Mouse (Mus musculus) embryo, embryonic 10.5 days (tissue): ENCODE data around the gene Tbck.

Source experiments
- DNase-seq: peaks from one replicate; pipeline ENCODE4 v3.0.0-alpha.2; 2015; ENCODE audit warnings: low spot score

Gene Tbck

DNA sequence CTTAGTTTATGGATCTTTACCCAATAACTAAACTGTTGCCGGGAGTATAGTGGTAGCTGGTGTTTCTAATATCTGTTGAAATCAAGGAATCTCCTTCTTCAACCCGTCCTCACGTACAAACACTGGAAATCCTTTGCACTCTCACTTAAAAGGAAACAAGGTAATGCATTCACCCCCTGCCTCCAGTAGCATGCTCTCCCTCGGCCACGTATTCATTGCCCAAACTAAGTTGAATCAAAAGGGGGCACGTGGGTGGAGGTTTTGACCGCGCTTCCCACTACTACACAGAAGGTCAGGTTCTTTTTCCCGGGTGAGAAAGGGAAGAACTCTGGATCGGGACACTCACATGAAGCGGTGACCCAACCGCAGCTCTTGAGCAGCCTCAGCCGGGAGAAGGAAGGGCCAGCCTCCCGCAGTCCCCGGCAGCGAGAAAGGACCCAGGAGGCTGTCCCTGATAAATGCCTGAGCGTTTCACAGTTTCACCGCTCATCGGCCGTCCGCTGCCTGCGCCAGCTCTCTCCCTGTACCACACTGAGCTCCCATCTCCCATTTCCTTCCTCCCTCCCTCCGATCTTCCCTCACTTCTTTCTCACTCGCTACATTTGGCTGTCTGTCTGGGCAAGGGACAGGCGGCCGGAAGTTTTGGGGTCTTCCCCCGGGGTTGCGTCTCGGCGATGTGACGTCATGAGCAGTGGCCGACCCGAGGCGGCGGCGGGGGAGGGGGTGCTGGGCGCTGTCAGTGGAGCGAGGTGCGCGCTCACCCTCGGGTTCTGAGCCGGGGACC lies at the start of gene Tbck:
Tbck (plus strand) TSS at position 698 of the 784 bp plus-strand sequence.
- DNase-seq = peak; percentile 93

DNA sequence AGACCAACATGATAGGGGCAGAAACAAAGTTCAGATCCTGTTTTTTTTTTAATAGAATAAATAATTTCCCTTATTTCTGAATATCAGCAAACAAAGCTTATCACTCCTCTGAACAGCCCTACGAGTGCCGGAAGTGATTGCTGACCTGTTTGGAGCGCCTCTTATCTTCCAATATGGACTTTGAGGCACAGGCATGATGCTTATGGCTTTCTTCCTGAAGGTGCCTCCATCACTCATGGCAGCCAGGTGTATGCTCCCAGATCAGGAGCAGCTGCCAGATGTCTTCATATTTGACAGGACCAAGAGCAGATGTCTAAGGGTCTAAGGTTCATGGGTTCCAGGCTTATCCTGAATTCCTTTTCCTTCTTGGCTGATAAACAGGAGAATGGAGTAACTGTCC lies 46.9 kb upstream of the Tbck start:
- no peak for DNase-seq

- DNase-seq = no peak
Observed at GRCm38 (mm10) chr3:132644071-132644470, 39.9 kb upstream of the Tbck start.

- DNase-seq = no peak
Observed at GRCm38 (mm10) chr3:132646814-132647213, 37.1 kb upstream of the Tbck start.

- DNase-seq = no peak
Observed at GRCm38 (mm10) chr3:132649368-132649767, 34.6 kb upstream of the Tbck start.

- DNase-seq = no peak
Observed at GRCm38 (mm10) chr3:132650191-132650590, 33.8 kb upstream of the Tbck start.

GRCm38 (mm10) chr3:132651776-132652175 lies 32.2 kb upstream of the Tbck start:
- DNase-seq = no peak

GRCm38 (mm10) chr3:132653959-132654358 lies 30.0 kb upstream of the Tbck start:
- DNase-seq = no peak

DNA sequence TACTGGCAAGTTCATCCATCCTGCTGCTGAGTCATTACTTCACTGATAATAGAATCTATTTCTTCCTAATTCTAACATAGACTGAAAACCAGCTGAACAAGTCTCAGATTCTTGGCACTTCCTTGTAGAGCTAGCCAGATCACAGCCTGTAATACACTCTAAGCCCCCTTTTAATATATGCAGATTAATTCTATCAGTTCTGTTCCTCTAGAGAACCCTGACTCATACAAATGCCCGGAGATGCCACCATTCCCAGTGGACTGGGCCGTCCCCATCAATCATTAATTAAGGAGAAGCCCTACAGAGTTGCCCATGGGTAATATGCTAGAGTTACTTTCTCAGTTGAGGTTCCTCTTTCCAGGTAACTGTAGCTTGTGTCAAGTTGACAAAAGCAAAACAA lies 28.0 kb upstream of the Tbck start:
- DNase-seq = no peak

- DNase-seq = no peak
Observed at GRCm38 (mm10) chr3:132677494-132677893, 6.5 kb upstream of the Tbck start.

DNA sequence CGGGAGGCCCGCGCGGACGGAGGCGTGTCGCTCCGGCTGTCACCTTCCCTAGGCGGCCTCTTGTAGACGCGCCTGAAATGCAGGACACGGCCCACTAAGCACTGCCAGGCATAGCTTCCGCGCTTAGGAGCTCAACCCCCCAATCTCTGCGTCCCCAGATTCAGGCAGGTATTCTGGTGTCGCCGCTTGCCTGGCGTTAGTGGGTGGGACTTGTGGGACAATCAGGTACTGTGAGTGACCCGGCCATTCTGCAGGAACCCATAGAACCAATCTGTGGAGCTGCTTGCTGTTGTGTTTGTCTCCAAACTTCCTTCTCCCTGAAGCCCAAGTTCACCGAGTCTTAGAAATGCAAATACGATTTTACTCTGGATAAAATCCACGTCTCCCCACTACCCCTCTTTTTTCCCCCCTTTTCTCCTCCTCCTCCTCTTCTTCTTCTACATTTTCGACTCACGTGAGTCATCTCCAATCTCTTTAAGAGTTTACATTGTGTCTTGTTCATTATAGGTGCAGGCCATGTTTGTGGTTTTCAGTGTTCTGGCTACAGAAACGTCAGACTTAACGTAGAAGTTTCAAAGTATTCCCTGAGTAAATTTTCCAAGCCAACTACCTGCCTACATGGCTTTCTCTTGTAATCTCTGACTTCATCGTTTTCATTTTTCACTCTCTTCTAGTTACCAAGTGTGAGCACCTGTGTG lies 436 bp downstream of the Tbck start, which contains the start of gene Aimp1:
Aimp1 (minus strand) TSS at position 140 of the 698 bp plus-strand sequence.
- no peak for DNase-seq

DNA sequence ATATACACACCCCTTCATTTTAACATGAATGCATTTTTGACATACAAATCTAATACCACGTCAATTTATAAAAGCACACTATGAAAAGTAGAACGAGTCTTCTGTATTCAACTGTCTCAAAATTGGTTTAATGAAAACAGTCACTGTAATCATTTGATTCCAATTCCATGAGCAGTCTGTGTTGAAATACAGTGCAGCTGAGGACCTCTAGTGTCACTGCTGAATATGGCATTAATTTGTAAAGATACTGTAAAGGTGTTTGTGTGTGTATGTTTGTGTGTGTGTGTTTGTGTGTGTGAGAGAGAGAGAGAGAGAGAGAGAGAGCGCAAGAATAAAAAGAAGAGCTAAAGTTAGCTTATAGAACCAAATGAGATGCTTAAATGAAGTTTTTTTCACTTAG lies 17.4 kb downstream of the Tbck start:
- DNase-seq = peak; percentile 21

- DNase-seq = no peak
Observed at GRCm38 (mm10) chr3:132704216-132704615, 20.3 kb downstream of the Tbck start.

DNA sequence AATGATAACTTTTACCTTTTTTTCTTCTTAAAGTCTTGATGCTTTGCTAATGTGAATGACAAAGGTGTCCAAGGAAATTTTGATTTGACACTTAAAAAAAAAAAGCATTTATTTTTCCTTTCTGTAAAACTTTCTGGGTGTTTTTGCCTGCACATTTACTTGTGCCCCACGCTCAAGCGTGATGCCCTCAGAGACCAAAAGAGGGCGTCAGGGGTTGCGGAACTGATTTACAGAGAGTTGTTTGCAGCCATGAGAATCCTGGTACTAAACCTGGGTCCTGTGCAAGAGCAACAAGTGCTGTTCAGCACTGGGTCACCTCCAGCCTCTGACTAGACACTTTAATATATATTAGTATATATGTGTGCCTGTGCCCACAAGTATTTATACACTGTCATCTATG lies 23.0 kb downstream of the Tbck start:
- DNase-seq = no peak

DNA sequence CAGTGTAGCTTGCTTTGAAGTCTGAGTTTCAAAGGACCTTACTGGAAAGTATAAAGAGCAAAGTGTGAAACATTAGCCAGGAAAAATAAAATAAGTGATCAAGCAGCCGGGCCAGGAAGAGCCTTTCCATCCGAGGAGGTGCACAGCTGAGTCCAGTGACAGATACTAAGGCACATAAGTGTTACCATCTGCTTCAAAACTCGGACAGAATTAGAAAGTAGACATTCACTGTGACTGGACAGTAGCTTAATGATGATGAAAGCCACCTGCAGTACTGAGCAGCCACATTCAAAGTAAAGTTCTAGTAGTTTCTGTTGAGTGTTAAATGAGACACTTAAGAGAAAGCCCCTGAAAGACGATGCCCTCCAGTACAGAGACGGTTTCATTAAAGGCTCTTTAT lies 30.0 kb downstream of the Tbck start:
- peak; percentile 46 for DNase-seq

DNA sequence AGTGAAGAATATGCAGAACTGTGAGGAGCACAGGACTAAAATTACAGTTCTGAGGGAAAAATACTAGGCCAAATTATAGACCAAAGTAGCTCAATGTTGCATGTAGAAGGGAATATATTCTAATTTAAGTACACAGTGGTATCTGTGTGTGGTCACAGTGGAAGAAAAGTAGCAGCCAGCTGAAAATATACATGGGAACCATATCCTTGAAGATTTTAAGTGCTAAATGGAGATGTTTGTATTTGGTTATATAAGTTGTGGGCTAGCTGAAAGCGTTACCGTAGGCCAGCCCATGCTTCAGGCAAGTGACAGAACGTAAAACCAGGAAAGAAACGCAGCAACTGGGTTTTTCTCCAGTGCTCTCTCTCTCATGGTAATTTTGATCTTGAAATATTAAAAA lies 33.4 kb downstream of the Tbck start:
- DNase-seq = no peak

DNA sequence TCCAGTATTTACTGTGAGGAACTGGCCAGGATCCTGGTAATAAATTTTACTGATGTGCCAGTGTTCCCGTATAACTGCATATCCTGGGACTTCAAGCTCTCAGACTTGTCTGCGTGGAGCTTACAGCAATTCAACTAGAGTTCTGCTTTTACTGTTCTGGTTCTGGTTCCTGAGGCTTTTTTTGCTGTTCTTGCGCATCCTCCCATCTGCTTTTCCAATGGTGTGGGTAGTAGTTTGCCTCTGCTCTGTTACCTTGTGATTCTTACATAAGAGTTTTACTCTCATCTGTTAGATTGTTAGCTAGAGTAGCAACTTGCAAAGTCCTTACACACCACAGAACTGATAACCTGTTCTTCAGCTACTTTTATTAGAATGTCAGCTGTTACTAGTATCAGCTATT lies 40.4 kb downstream of the Tbck start:
- no peak for DNase-seq

DNA sequence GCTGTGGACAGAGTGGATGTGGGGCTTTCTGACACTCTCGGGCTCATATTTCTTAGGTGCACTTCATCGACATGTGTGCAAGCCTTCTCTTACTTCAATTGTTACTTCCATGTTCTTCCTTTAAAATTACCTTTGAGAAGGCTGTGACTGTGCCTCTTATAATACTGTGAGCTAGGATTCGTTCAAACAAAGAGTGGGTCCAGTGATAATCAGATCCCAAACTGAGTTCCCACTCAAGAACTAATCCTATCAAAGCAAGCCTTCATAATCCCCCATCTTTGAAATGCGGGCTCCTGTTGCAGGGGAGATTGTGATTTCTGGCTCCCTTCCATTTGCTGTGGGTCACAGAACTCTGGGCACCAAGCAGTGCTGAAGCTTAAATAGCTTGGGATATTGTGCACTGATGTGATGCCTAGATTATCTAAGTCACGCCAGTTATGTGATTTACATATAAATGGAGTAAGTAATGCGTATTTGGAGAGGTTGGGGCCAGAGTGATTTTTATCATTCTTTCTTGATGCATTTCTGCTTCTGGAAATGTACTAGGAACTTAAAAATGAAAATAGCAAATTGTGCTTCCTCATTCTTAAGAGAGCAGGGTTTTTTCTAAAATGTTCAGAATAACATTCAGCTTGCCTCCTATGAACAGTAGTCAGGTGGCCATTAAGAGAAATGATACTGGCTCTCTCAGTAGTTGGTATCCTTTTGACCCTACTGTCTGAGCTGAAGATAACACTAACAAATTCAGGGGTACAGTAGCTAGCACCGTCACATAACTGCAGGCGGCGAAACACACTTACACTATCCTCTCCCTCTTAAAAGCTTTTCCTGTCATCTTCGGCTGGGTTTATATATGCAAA lies 60.6 kb downstream of the Tbck start:
- peak; percentile 18 for DNase-seq

DNA sequence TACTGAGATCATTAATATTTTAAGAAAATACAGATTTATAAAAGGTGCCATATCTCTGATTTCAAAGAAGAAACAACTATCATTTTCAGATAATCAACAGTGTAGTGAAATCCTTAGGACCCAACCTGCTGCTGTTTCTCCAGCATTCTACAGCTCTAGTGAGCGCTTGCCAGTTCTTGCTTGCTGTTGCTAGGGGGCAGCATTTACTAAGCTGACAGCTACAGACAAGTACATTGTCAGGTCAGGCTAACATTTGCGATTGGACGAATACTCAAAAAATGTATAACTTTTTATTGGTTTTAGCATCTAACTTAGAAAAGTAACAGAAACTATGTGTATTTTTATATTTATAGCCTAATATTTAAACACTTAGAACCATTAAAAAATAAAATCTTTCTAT lies 63.1 kb downstream of the Tbck start:
- DNase-seq = peak; percentile 81

DNA sequence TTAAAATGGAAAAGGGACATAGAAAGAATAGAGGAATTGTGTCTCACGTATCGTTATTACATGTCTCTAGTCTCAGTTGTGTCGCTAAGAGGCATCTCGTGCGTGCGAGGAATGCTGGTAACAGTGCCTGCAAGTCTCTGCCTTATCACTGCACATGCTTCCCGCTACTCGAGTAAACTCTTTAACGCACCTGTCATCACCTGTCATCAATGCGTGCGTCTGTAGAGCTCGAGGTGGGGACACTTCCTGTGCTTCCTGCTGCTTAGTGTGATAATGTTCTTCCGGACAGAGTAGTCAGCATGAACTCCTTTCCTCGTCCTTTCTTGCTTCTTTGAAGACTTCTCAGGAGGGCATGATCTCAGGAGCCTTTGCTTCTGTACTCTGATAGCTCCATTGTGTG lies 63.8 kb downstream of the Tbck start:
- DNase-seq = no peak

- DNase-seq = no peak
Observed at GRCm38 (mm10) chr3:132748750-132749149, 64.8 kb downstream of the Tbck start.

DNA sequence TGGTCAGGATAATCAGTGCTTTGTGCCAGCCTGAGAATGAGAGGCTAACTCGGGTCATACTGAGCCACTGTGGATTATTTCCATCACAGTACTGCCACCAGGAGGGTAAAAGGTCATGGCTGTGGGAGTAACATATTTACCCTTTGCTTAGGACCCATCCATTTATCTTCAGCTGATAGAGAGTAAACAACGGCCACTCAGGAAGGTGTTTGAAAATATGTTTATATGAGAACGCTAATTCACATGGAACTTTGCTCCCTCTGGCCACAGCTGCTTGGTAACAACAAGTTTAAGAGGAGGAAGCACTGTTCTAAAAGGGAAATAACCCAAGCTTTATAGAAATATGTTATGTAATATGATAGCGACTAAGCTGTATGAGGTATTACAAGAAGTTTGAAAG lies 68.8 kb downstream of the Tbck start:
- DNase-seq = no peak

DNA sequence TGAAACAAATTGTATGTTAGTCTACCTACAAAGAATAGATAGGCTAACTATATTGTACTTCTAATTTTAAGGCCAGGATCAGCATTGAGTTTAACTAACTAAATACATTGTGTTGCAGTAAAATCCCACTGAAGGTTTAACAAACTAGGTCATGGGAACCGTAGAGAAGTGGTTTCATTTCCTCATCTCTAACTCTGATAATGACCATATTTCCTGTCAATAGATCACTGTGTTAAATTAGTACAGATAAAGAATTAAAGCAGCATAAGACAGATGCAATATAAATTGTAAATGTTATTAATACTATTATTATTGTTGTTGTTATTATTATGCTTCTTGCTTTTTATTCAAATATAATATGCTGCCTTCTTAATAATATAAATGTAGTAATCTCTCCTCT lies 72.3 kb downstream of the Tbck start:
- no peak for DNase-seq
